Mouse (Mus musculus) brain, adult 2 months (tissue): ENCODE data around the gene Dynlrb2.
A peak's percentile ranks its signal among the peaks of the same experiment; 100 is the strongest.

Experiments used
- DNase-seq: peaks from one replicate; pipeline ENCODE4 v3.0.0; 2011; ENCODE audit warnings: low read depth, low spot score

Dynlrb2 gene

DNA sequence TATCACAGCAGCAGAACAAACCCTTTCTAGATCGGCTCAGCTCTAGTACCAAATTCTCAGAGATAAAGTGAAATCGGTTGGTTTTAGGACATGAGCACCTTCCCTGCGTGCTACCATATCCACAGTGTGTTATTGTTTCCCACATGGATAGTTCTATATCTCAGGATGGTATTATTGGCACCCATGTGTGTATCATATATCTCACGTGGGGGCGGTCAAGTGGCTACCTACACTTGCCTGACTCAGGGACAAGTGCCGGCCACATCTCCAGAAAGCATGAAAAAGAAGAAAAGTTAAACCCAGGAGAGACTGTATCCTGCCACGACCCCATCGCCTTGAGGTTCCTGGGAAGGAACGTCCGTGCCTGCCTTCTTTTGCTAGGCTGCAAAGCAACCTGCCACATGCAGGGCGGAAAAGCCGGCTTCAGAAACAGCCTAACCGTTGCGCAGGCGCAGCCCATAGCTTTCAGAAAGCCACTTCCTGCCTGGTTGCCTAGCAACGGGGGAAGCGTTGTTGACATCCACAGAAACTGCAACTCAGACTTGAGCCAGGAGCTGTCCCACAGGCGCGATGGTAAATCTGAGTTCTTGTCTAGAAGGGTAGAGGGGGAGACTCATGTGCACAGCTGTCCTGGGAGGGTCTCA is at the start of gene Dynlrb2:
Gene Dynlrb2 (plus strand): TSS at position 498 of the 644 bp plus-strand sequence.
- DNase-seq: peak; percentile 97

DNA sequence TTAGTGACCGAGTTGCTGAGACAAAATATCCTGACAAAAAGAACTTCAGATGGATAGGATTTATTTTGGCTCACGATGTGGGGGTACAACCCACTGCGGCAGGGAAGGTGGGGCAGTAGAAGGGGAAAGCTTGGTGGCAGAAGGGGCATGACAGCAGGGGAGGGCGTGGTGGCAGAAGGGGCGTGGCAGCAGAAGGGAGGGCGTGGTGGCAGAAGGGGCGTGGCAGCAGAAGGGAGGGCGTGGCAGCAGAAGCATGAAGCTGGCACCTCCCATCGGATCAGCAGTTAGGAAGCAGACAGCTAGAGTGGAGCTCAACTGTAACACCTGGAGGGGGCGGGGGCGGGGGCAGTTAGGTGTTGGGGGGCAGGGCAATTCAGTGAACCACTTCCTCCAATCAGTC is 46.2 kb upstream of the Dynlrb2 start:
- DNase-seq: no peak

GRCm38 (mm10) chr8:116461472-116461871 is 43.3 kb upstream of the Dynlrb2 start:
- DNase-seq: peak; percentile 11

DNA sequence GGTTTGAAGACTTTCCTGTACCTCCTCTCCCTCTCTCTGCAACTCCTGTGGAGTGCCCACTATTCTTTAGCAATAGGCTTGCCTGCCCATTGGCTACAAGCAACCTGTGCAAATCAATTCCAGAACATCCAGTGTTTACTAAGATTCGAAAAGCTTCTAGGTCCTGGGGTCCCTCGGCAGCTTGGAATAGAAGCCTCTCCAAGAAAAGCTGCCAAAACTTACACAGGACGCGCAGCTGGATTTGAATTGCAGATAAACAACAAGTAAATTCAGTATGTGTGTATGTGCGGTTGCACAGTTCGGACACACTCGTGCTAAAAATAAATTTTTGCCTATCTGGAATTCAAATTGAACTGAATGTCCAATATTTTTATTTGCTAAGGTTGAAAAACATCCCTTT is 38.2 kb upstream of the Dynlrb2 start:
- DNase-seq: no peak

DNA sequence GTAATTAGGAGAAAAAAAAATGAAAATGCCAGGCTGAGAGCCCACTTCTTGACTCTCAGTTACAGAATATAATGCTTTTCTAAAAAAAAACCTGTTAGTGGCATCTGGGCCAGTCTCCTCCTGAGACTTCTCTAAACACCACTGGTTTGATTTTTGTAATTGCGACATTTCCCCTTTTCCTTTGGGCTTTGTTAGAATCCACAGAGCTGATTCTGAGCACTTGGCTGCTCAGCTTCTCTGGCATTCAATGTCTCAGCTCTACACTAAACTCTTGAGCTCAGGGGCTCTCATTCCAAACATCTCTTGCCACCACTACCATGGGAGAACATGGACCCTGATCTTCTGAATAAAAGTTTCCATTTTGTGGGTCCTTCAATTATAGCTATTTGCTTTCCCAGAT is 37.7 kb upstream of the Dynlrb2 start:
- DNase-seq: no peak

GRCm38 (mm10) chr8:116477941-116478340 is 26.8 kb upstream of the Dynlrb2 start:
- no peak for DNase-seq

DNA sequence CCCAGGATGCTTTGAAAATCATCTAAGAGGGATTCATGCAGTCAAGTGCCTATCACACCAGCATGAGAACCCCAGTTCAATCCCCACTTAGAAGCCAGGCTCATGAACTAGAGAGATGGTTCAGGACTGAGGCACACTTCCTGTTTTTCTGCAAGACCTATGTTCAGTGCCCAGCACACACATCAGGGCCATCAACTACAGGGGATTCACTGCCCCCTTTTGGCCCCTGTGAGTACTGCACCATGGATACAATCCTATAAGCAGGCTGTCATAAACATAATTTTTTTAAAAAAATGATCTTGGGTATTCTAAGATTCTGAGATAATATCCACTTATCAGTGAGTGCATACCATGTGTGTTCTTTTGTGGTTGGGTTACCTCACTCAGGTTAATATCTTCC is 26.1 kb upstream of the Dynlrb2 start:
- DNase-seq: no peak

DNA sequence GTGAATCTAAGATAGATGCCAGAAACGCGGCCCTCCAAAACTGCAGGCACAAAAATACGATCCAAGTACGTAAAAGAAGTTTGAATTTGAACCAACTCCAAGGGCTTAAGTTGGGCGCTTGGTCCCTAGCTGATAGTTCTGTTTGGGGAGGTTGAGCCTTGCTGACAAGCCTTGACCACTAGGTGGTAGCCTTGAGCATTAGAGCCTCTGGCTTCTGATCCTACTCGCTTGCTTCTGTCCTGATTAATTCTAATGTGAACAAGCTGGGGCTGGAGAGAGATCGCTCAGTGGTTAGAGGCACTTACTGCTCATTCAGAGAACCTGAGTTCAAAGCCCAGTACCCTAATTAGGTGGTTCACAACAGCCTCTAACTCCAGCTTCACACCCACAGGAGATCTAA is 23.9 kb upstream of the Dynlrb2 start:
- DNase-seq: peak; percentile 87

- DNase-seq: no peak
Measured at GRCm38 (mm10) chr8:116482738-116483137, 22.0 kb upstream of the Dynlrb2 start.

DNA sequence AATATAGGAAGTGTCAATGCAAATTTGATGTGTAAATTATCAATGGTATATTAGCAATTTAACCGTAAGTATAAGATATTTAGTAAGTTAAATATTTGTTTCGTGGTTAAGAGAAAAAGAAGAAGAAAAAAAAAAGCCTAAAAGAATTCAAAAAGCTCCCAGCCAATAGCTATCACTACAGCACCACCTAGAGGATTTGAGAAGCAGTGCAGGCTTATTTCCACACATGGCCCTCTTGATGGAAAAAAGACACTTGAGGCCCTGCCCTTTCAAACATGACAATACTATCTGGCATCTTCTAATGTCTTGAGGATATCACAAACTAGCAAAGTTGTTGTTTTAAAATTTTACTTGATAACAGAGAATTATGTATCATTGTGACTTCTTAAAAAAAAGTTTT is 20.7 kb upstream of the Dynlrb2 start:
- peak; percentile 69 for DNase-seq

DNA sequence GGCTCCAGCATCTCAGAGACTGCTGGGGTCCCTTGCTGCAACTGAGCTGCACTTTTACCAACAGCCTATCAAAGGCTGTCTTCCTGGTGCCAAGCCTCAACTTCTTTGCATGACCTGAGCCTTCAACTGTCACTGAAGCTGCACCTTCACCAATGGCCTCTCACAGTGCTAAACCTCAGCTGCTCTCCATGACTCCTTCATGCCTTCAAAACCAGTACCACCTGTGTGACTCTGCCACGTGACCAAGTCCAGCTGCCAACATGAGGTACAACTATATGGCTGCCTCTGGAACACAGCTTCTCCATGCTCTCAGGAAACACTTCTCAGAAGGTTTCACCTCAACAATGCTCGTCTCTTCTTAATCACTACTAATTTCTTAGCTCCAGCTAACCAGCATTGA is 16.2 kb upstream of the Dynlrb2 start:
- DNase-seq: no peak

DNA sequence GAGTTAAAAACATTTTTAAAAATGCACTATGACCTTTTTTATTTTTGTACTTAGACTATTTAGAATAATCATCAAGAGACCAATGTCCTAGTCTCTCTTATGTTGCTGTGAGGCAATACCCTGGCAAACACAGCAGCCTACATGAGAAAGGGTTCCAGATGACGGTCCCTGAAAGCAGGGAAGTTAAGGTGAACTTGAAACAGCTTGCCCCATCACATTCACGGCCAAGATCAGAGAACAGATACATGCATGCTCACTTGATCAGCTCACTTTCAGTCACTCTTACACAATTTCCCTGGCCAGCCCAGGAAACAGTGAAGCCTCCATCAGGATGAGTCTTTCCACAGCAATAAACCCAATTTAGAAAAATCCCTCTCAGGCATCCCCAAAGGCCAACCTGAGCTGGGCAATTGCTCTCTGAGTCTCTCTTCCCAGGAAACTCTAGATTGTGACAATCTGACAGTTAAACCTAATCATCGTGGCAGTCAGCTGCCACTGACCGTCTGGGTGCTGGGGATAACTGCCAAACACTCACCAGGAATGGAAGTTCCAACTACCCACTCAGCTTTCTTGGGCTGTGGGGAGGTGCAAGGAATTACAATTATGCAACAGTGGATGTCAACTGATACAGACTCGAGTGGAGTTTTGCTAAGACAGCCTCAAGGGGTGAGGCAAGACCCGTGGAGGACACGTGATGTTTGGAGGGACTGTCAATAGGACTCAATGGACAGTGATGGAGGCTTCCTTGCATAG is 4.5 kb upstream of the Dynlrb2 start:
- peak; percentile 43 for DNase-seq

DNA sequence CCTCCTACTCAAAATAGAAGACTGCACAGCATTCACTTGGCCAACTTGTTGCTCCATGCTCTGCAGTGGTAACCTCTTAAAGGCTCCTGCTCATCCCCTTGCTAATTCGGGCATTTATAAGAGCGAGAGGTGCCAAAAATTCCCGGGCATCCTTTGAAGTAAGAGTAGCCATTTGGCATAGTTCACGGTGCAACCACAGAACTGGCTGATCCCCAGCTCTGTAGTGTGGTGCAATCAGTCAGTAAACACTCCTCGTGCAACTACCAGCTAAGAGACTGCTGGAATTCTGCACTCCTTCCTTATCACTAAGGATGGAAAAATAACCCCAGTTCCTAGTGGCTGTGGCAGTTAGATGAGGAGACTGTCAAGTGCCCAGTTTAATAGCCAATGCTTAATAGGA is 3.9 kb downstream of the Dynlrb2 start:
- peak; percentile 66 for DNase-seq

GRCm38 (mm10) chr8:116509247-116509646 is 4.5 kb downstream of the Dynlrb2 start:
- no peak for DNase-seq

- DNase-seq: peak; percentile 96
Measured at GRCm38 (mm10) chr8:116519676-116520075, 14.9 kb downstream of the Dynlrb2 start.

DNA sequence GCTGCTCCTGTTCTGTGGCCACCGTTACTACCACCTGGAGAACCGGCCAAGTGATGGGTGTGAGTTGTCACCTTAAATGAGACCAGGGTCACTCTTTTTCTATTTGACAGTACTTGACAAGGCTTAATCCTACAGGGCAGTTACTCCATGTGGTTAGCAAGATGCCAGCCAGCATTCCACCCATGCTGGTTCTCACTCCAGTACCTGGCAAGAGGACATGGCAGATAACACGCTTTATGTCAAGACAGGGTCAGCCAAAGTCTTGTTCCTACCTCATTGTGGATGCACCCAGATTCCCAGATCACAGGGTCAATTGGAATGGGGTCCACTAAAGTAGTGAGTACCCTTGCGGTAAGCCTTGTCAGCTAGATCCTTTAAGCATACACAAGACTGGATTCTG is 16.4 kb downstream of the Dynlrb2 start:
- DNase-seq: peak; percentile 31

DNA sequence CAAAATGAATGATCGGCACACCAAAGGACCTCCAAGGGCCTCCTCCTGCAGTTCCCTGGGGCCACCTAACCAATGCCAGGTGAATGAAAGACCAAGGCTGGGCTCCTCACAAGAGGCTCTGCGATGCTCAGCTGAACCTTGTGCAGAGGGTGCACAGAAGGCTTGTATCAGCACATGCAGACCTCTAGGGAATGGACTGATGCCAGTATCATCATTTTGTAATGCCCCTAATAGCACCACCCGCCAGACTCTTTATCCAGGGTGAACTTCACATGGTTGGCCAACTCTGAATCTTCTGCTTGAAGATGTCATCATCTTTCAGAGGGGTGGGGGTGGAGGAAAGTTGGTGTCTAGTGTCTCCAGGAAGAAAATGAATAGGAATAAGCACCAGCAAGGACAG is 16.9 kb downstream of the Dynlrb2 start:
- peak; percentile 15 for DNase-seq

DNA sequence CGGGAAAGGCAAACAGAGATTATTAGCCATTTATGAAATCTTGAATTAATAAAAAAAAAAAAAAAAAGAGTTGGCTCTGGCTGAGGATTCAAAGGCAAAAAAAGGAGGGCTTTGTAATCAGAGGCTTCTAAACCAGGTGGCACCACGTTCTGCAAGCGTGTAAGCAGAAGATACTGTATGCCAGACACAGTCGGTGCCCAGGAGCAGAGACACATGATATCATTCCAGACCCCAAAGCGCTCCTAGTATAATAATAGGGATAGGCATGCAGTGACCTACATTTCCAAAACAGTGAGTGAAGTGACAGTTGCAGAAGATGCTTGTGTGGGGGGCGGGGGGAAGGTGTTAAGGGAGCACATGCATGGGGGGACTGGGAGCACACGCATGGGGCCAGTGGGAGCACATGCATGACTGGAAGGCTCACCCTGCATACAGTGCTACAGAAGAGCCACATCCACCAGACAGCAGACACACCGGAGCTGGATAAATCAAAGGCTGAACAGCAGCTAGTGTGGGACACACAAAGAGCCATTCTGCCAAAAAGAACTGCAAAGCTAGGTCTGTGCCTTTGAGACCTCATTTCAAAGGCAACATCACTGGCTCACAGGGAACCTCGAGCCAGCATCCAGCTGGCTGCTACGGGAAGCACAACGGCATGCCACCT is 17.5 kb downstream of the Dynlrb2 start:
- DNase-seq: peak; percentile 58

- DNase-seq: peak; percentile 69
Measured at GRCm38 (mm10) chr8:116524915-116525314, 20.1 kb downstream of the Dynlrb2 start.

DNA sequence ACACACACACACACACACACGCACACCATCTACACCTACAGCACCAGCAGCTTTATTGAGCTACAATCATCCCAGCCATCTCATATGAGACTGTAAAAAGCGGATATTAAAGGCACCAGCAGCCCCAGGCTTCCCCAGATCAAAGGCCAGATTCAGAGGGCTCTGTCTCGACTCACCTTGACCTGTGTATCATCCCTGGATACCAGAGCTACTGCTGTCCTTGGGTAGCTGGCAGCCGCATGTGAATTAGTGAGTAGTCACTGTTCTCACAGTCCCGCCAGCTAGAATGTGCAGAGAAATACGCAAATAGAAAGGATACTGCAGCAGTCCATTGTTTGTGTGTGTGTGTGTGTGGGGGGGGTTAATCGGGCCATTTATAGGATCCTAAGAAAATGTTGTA is 24.0 kb downstream of the Dynlrb2 start:
- no peak for DNase-seq

DNA sequence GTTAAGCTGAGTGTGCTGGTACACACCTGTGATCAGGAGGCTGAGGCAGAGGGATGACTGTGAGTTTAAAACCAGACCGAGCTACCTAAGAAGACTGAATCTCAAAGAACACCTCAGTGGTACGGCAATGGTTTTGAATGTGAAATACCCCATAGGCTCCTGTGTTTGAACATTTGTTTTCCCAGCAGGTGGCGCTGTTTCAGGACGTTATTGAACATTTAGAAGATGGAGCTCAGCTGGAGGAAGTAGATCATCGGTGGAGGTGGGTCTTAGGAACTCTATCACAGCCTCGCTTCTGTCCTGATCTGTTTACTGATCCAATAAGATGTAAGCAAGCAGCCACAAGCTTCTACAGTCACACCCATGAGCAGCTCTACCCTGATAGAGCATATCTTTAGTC is 28.3 kb downstream of the Dynlrb2 start:
- no peak for DNase-seq

GRCm38 (mm10) chr8:116536786-116537185 is 32.0 kb downstream of the Dynlrb2 start:
- no peak for DNase-seq

DNA sequence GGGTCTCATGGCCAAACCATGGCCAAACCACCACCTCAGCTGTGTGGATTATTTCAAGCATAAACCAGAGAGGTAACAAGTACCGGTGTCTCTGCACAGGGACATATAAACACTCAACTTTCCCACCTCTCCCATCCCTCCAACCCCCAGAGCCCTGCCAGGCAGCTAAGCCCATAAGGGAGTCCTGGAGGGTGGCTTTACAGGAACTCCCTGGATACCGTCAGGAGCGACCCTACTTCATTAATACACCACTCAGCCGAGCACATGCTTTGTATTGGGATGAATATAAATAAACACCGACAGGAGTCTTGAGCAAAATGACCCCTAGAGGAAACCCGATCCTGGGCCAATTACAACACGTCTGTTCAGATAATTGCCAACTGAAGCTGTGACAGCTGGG is 34.0 kb downstream of the Dynlrb2 start:
- DNase-seq: no peak
